Mouse (Mus musculus) right cerebral cortex, postnatal 25 days (tissue): Measurements from ENCODE around the gene Il1rapl2.
A peak's percentile ranks its signal among the peaks of the same experiment; 100 is the strongest.

ENCODE experiments used
- DNase-seq: peaks from one replicate; pipeline ENCODE4 v3.0.0; 2022

Gene Il1rapl2

GRCm38 (mm10) chrX:137570321-137571195 is at the start of gene Il1rapl2:
TSS of gene Il1rapl2 (plus strand) at chrX:137570608.
- peak; percentile 19 for DNase-seq

GRCm38 (mm10) chrX:137548348-137548747 is 22.1 kb upstream of the Il1rapl2 start:
- no peak for DNase-seq

- DNase-seq: peak; percentile 3
Measured at GRCm38 (mm10) chrX:137569472-137570188, 778 bp upstream of the Il1rapl2 start.

- no peak for DNase-seq
Measured at GRCm38 (mm10) chrX:137582656-137583055, 12.2 kb downstream of the Il1rapl2 start.

GRCm38 (mm10) chrX:137620697-137621096 is 50.3 kb downstream of the Il1rapl2 start:
- no peak for DNase-seq

- DNase-seq: no peak
Measured at GRCm38 (mm10) chrX:137667011-137667410, 96.6 kb downstream of the Il1rapl2 start.

GRCm38 (mm10) chrX:137687974-137688373 is 117.6 kb downstream of the Il1rapl2 start:
- DNase-seq: no peak

GRCm38 (mm10) chrX:137700006-137700405 is 129.6 kb downstream of the Il1rapl2 start:
- DNase-seq: no peak

- no peak for DNase-seq
Measured at GRCm38 (mm10) chrX:137755537-137755936, 185.1 kb downstream of the Il1rapl2 start.

- DNase-seq: no peak
Measured at GRCm38 (mm10) chrX:137805484-137806200, 235.2 kb downstream of the Il1rapl2 start.

GRCm38 (mm10) chrX:137806231-137807114 is 236.1 kb downstream of the Il1rapl2 start:
- DNase-seq: no peak

- no peak for DNase-seq
Measured at GRCm38 (mm10) chrX:137809526-137809925, 239.1 kb downstream of the Il1rapl2 start.

GRCm38 (mm10) chrX:137812151-137812550 is 241.7 kb downstream of the Il1rapl2 start:
- DNase-seq: no peak

- DNase-seq: no peak
Measured at GRCm38 (mm10) chrX:137848936-137849335, 278.5 kb downstream of the Il1rapl2 start.

GRCm38 (mm10) chrX:137923490-137923889 is 353.1 kb downstream of the Il1rapl2 start:
- DNase-seq: no peak

- DNase-seq: no peak
Measured at GRCm38 (mm10) chrX:137926835-137927234, 356.4 kb downstream of the Il1rapl2 start.

GRCm38 (mm10) chrX:137947741-137948140 is 377.3 kb downstream of the Il1rapl2 start:
- DNase-seq: no peak

GRCm38 (mm10) chrX:137971306-137971705 is 400.9 kb downstream of the Il1rapl2 start:
- no peak for DNase-seq

- no peak for DNase-seq
Measured at GRCm38 (mm10) chrX:138043113-138043512, 472.7 kb downstream of the Il1rapl2 start.

GRCm38 (mm10) chrX:138103954-138104353 is 533.5 kb downstream of the Il1rapl2 start:
- no peak for DNase-seq

- no peak for DNase-seq
Measured at GRCm38 (mm10) chrX:138104668-138105067, 534.3 kb downstream of the Il1rapl2 start.

GRCm38 (mm10) chrX:138170146-138170545 is 599.7 kb downstream of the Il1rapl2 start:
- no peak for DNase-seq
